Mouse (Mus musculus) MEL-GATA-1-ER (cell line): ENCODE data around the gene Sfxn5.
A peak's percentile ranks its signal among the peaks of the same experiment; 100 is the strongest.

Experiments used
- DNase-seq: peaks from one replicate; pipeline ENCODE4 v3.0.0-alpha.2; 2012; ENCODE audit warnings: low read depth; ENCODE audit errors: extremely low read depth

The Sfxn5 gene

DNA sequence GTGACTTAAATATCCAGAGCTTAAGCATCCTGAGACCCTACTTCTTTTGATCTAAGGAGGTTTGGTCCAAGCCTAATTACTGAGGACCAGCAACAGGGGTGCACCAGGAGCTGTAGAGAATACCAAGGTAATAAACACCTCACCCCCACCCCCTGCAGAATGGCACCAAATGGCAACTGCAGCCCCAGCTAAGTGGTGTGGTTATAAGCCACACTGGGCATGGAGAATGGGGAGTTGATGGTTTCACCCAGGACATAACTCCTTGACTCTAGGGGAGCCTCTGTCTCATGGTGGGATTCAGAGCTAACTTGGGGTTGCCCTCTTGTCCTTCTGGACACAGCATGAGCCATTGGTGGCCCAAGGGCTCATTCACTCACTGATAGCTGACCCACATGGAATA is 1.0 kb upstream of the Sfxn5 start:
- DNase-seq = no peak

- peak; percentile 75 for DNase-seq
Measured at GRCm38 (mm10) chr6:85333732-85334131, 510 bp upstream of the Sfxn5 start.

GRCm38 (mm10) chr6:85332351-85332999 is 747 bp downstream of the Sfxn5 start:
- DNase-seq = no peak

DNA sequence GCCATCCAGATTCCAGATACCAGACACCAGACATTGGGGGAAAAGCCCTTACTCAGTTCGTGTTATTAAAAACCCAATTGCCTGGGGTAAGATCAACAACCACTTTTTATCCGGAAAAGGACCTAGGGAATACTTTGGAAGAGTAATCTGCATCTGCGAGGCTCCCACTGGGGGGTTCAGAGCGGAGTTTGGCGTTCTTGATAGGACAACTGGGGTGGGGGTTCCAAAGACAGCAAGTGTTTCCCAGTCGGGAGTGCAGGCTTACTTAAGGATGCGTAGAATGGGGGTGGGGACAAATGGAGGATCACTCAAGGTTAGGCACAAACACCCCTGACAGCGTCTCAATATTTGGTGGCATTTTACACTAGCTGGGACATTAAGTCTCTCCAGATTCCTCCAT is 1.5 kb downstream of the Sfxn5 start:
- no peak for DNase-seq

DNA sequence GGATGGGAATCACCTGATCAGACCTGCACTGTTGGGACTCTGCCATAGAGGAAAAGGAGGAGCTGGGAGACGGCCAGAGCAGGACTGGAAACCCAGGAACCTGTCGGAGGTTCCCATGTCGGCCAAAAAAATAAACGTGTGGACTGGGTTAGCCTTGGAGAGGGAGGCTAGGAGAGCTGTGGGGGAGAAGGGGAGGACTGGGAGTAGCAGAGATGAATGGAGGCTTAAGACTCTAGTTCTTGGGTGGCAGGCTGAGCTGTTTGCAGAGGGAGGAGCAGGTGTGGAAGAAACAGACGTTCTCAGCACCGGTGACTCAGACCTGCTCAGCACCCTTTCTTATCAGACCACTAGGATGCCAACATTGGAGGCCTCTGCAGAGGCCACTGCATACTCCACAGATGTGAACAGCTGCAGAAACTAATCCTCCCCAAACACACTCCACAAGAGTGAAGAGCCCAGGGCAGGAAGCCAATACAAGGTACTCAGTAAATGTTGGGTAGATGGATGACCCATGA is 1.9 kb downstream of the Sfxn5 start:
- no peak for DNase-seq

- no peak for DNase-seq
Measured at GRCm38 (mm10) chr6:85329666-85330185, 3.5 kb downstream of the Sfxn5 start.

DNA sequence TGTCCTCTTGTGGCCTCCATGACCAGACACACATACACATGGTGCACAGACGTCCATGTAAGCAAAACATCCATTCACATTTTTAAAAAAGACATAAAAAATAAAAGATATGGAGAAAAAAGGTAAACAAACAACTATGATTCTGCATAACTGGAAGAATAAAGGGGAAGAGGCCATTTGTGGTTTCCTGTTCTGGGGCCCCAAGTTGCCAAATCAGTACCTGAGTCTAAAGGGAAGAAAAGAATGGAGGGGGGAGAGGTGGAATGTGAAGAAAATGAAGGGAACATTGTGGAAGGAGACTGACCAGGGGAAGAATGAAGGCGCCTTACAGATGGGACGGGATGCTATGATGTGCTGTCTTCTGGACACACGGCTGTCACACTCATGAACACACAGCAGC is 6.7 kb downstream of the Sfxn5 start:
- no peak for DNase-seq

DNA sequence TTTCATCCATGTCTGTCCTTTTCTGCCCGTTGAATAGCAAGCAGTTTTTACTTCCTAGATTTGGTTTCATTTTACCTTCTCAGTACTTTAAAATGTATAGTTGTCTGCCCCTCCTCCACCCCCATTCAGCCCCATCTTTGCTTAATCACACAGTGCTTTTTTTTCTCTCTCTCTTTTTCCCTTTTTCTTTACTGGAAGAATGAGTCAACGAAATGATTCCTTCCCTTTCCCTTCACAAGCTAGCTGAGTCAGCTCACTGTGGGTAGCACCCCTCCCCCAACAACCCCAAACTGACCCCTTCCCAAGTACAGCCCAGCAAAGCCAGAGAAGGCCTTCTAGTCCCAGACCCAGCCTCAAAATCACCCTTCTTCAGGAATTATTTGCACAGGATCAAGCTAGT is 8.1 kb downstream of the Sfxn5 start:
- no peak for DNase-seq

DNA sequence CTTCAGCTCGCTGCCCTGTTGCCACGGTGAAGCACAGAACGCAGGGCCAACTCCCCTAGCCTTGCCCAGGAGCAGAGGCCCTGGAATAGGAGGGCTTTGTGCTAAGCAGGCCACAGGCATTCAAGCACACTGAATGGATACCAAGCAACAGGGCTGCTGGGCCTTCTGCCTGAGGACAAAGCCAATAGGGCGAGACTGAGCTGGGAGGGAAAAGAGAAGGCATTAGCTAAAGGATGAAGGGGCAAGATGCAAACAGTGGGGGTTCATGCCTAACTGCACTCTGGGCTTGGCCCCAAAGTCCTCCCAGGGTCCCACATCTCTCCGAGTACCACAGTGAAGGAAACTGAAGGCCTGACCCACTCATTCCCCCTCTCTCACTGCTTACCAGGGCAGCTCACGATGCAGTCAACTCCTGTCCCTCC is 12.8 kb downstream of the Sfxn5 start:
- DNase-seq = no peak

GRCm38 (mm10) chr6:85316211-85316610 is 17.0 kb downstream of the Sfxn5 start:
- DNase-seq = no peak

DNA sequence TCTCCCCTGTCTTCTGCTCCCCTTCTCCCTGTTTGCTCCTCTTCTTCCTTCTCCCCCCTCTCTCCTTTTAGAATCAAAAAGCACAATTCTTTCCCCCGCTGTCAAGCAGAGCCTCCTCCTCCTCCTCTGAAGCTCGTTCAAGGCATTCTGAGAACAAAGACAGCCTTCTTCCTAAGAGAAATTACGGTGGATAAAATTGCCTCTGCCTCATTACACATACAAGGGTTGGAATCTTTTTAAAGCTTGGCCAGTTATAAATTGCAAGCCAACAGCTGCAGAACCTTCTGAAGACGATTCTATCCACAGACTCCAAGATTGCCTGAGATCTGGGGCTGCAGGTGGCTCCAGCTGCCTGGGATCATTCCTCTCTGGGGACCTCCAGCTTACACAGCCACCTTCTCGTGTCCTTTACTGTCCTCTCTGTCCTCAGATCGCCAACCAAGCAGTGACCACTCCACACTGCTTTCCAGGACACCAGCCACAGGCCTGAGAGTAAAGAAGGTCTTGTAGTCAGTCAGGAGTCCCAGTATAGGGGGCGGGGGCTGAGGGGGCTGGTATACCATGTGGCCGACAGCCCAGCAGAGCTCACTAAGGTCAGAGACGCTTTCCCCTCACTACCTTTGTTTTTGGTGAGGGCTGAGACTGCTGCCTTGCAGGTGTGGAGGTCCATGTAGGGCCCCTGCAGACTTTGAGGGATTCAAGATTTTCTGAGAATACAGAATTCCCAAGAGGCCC is 19.0 kb downstream of the Sfxn5 start:
- no peak for DNase-seq

DNA sequence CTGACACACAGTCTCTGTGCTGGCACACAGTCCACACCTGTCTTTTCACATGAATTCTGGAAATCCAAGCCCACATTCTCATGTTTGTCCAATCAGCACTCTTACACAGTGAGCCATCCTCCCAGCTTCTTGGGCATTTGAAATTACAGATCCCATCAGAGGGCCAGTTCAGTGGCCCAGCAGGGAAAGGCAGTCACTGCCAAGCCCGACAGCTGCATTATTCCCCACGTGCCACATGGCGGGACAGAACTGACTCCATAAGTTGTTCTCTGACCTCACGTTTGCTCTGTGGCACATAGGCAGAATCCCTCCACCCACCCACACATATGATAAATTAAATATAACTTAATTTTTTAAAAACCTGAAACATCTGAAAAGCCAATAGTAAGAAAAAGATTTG is 25.3 kb downstream of the Sfxn5 start:
- no peak for DNase-seq

- no peak for DNase-seq
Measured at GRCm38 (mm10) chr6:85306375-85306774, 26.8 kb downstream of the Sfxn5 start.

DNA sequence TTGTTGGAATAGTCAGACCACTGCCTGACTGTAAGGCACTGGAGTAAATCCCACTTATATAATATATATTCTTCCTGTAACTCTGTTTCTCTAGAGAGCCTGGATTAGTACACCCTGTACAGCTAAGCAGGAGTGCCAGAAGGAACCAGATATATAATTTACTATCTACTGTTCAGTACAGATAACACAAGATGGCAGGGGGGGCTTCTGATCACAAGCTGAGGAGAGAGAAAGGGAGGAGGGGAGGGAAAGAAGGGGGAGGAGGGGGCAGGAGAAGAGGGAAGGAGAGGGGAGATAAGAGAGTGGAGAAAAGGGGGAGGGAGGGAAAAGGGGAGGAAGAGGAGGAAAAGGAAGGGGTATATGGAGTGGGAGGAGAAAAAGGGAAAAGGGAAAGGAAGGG is 27.4 kb downstream of the Sfxn5 start:
- DNase-seq = no peak

GRCm38 (mm10) chr6:85304966-85305365 is 28.3 kb downstream of the Sfxn5 start:
- DNase-seq = no peak

GRCm38 (mm10) chr6:85302326-85303055 is 30.7 kb downstream of the Sfxn5 start:
- no peak for DNase-seq

DNA sequence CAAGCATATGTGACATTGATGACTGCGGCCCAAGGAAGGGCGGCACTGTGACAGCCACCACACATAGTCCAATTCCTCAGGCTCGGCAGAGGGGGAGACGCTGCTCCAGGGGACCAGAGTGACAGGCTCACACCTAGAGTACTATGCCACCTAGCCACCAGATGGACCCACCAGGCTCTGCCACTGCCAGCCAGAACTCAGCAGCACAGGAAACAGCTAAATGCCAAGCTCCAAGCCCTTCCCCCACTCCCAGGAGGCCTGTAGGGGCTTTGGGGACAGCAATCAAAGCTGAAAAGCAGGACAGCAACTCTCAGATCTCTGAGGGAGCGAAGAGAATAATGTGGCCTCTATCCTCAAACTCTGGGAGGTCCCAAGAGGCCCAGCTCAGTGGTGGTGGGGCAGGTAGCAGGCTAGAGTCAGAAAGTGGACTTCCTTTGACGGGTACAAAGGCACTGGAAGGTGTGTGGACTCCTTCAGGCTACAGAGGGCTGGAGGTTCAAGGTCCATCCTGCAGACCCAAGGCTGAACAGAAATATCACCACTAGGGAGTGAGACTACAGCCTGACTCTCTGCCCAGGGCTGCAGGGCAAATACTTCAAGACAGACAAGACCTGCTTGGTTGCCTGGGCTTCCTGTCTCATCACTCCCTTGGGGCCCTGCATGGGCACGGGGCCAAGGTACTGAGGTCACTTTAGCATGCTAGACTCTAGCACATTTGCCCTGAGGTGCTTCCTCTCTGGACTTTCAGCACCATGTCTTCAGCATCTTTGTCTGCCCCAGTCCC is 37.6 kb downstream of the Sfxn5 start:
- DNase-seq = no peak

DNA sequence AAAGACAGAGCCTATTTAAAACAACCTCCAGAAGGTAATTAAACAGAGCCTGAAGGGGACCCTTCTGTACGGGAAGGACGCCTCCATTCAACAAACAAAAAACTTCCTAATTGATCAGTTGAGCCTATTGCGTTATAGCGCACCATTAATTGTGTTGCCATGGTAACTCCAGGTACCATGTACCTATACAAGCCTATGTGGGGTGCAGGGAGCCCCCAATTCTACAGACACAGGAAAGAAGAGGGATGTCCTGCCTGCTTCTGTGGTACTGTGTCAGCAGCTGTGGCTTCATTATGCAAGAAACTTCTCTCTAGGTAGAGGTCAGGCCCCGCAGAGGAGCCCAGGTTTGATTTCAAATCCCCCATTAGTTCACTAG is 39.2 kb downstream of the Sfxn5 start:
- DNase-seq = no peak

GRCm38 (mm10) chr6:85293255-85294003 is 39.8 kb downstream of the Sfxn5 start:
- no peak for DNase-seq
